Mouse (Mus musculus) limb, embryonic 14.5 days (tissue): ENCODE measurements around the gene Smok2a. TPM values are rescaled to one million over a fixed set of nuclear protein-coding genes. Genes with fewer than 3 reads are reported as not detected.
"Not testable (repeated sequence)": the region's sequence is repeated elsewhere in the genome, so short reads cannot be mapped to it uniquely, and the experiment has no call there.

Experiments
- ATAC-seq: fragments of 200-750 bp; cut with Nextera tagmentation; 2 replicates; pipeline ENCODE4 v1.8.0; 2017; ENCODE audit warnings: low read depth, moderate number of reproducible peaks, moderate TSS enrichment; ENCODE audit not compliant: low FRiP score
- DNase-seq: peaks from one replicate; pipeline ENCODE4 v3.0.0-alpha.2; 2015; ENCODE audit warnings: low spot score
- H3K27ac ChIP-seq: fragments of 300-500 bp; sonication (generic); replicated peaks from 2 replicates; pipeline ENCODE4 v1.5.1; 2014; ENCODE audit warnings: low read depth, mild to moderate bottlenecking, low read length, moderate library complexity, mixed read lengths
- H3K27me3 ChIP-seq: fragments of 300-500 bp; sonication (generic); 2 replicates; pipeline ENCODE4 v1.6.1; 2014; ENCODE audit warnings: low read length, mixed read lengths; ENCODE audit not compliant: control insufficient read depth, insufficient read depth
- H3K36me3 ChIP-seq: fragments of 300-500 bp; sonication (generic); 2 replicates; pipeline ENCODE4 v1.6.1; 2014; ENCODE audit warnings: mild to moderate bottlenecking, low read length, moderate library complexity, mixed read lengths; ENCODE audit not compliant: control insufficient read depth, insufficient read depth
- H3K4me1 ChIP-seq: fragments of 300-500 bp; sonication (generic); 2 replicates; pipeline ENCODE4 v1.6.1; 2014; ENCODE audit warnings: antibody characterized with exemption, low read length, mixed read lengths; ENCODE audit not compliant: control insufficient read depth, insufficient read depth
- H3K4me2 ChIP-seq: fragments of 300-500 bp; sonication (generic); replicated peaks from 2 replicates; pipeline ENCODE4 v1.6.1; 2014; ENCODE audit warnings: low read depth, mild to moderate bottlenecking, low read length, moderate library complexity; ENCODE audit not compliant: severe bottlenecking
- H3K4me3 ChIP-seq: fragments of 300-500 bp; sonication (generic); replicated peaks from 2 replicates; pipeline ENCODE4 v1.5.1; 2014; ENCODE audit warnings: low read length
- H3K9ac ChIP-seq: fragments of 300-500 bp; sonication (generic); 2 replicates; pipeline ENCODE4 v1.6.1; 2014; ENCODE audit warnings: mild to moderate bottlenecking, low read depth, low read length, moderate library complexity; ENCODE audit not compliant: severe bottlenecking
- H3K9me3 ChIP-seq: fragments of 300-500 bp; sonication (generic); 2 replicates; pipeline ENCODE4 v1.6.1; 2016; ENCODE audit warnings: low read length; ENCODE audit not compliant: control insufficient read depth
- POLR2A ChIP-seq: fragments of 200-500 bp; IDR thresholded peaks from 2 replicates; pipeline ENCODE4 v1.8.0; 2012; ENCODE audit warnings: inconsistent platforms, mild to moderate bottlenecking, moderate library complexity, borderline replicate concordance; ENCODE audit not compliant: insufficient read depth, insufficient read length; ENCODE audit errors: extremely low read depth
- WGBS: fragments of 180-500 bp; shearing (Covaris S2); extraction: QIAGEN DNeasy Blood & Tissue Kit; methylation state at CpG from one replicate; pipeline ENCODE4 v1.1.7; 2014; 5-methylcytosine and 5-hydroxymethylcytosine counted together
- polyA plus RNA-seq, 2 experiments: library from polyadenylated mRNA; depleted of rRNA in 1 of 2; stranded (reverse) in 1 of 2; unstranded in 1 of 2; fragments of >200 nt; fragmentation: Nextera tagmentation in 1 of 2; extraction: Ambion mirVana in 1 of 2; gene quantifications; 2 replicates each; pipeline versions ENCODE4 v1.2.1 to v1.2.3; 2012 to 2014

Smok2a gene
- polyA plus RNA-seq, 2 experiments: not detected

DNA sequence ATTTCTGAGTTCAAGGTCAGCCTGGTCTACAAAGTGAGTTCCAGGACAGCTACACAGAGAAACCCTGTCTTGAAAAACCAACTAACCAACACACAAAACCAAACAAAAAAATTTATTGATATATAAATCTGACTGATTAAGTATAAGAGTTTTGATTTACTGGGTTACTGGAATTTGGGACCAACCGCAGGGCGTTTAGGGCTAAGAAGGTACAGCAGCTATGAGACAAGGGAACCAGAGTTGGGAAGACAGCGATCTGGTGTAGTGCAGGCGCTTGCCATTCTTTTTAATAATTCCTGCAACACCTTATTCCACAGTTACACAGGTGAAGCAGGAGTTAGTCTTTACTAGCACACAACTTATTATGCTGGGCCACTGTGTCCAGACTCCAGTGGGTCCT is 19.4 kb upstream of the Smok2a start:
- not testable (repeated sequence) for H3K4me1 ChIP-seq, H3K27me3 ChIP-seq, DNase-seq, H3K27ac ChIP-seq, H3K36me3 ChIP-seq, H3K4me2 ChIP-seq, H3K4me3 ChIP-seq, ATAC-seq, H3K9ac ChIP-seq
- H3K9me3 ChIP-seq: peaks cover 12% of the 10 kb centered on the region
- 83% methylated on average over 4 of the region's 4 CpGs for WGBS

DNA sequence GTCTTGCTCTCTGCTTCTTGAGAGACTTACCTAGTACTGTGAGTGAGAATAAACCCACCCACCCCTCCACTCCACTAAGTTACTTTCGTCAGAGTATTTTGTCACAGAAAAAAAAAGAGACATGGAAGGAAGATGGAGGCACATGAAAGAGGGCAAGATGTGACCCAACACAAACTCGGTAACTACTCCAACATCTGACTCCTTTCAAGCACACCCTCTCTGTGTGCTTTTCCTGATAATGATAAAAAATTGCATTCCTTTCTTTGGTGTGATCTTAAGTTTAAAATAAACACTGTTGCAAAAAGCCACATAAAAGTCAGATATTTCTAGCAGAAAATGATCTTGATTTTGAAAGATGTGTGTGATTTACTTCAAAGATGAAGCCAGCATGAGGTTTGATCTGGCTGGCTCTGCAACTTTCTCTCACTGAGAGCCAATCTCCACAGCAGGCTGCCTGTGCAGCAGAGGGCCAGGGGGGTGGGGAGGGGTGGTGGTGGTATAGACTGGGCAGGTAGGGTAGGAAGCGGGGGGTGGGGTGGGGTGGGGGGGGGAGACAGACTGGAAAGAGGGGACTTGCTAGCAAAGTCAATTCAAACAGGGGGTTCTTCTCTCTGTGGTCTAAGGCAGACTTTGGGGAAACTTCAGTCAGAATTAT is 18.4 kb upstream of the Smok2a start:
- not testable (repeated sequence) for H3K9ac ChIP-seq, H3K4me3 ChIP-seq, H3K4me1 ChIP-seq, ATAC-seq, H3K36me3 ChIP-seq, DNase-seq, H3K4me2 ChIP-seq, H3K27me3 ChIP-seq, H3K27ac ChIP-seq
- peaks cover 17% of the 10 kb centered on the region for H3K9me3 ChIP-seq
- 81% methylated on average over 2 of the region's 3 CpGs for WGBS

DNA sequence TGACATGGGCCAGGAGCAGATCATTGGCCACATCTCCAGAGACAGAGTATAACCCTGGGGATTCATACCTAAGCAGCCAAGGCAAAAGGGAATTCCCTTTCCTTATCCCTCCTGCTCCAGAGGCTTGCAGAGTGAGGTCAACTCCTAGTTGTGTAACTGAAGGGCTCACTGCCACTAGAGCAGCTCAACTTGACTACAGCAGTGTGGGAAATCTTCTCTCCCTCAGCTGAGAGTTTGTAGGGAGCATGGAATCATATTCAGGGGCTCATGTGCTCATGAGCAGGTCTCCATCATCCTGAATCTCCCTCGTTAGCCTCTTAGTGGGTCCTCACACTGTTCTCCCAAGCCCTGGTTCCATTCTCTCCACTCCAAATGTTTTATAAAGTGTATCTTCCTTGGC is 15.7 kb upstream of the Smok2a start:
- not testable (repeated sequence) for H3K27ac ChIP-seq, ATAC-seq, H3K27me3 ChIP-seq, DNase-seq, H3K36me3 ChIP-seq, H3K4me1 ChIP-seq, H3K4me3 ChIP-seq, H3K9ac ChIP-seq, H3K4me2 ChIP-seq
- H3K9me3 ChIP-seq: peaks cover 27% of the 10 kb centered on the region
- 88% methylated on average over 1 of the region's 1 CpGs for WGBS

GRCm38 (mm10) chr17:13206491-13206890 is 14.5 kb upstream of the Smok2a start:
- Histone ChIP-seq H3K4me3 (no peak overlapping the region), H3K9ac (no peak overlapping the region), H3K4me2 (no peak overlapping the region), H3K9me3 (peaks cover 24% of the 10 kb centered on the region), H3K27me3 (no peaks in the 10 kb centered on the region), H3K4me1 (no peaks in the 10 kb centered on the region), H3K27ac (no peak overlapping the region), H3K36me3 (no peaks in the 10 kb centered on the region)
- WGBS: 89% methylated on average over 2 of the region's 2 CpGs
- TF ChIP-seq POLR2A: no peak
- DNase-seq (no peak), ATAC-seq (no peak; the same call in 1 of the 2 replicates)

DNA sequence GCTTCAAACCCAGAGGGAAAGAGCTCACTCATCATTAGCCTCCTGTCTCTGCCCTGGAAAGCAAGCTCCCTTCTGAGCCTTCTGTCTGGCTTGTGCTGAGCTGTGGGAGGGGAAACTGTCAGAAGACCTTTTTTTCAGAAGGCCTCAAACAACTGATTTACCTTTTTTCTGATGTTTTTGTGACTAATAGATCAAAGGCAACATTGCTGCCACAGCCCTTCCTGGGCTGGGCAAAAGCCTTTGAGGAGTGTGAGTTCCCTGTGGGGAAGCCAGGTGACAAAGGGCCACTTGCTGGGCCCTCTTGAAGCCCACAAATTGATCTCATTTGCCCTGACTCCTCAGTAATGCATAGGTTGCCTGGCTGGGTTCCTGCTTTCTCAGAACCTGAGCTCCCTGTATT is 12.5 kb upstream of the Smok2a start:
- H3K4me1 ChIP-seq, H3K4me3 ChIP-seq, H3K27me3 ChIP-seq, H3K36me3 ChIP-seq, H3K9ac ChIP-seq, H3K4me2 ChIP-seq, ATAC-seq, H3K27ac ChIP-seq, DNase-seq: not testable (repeated sequence)
- H3K9me3 ChIP-seq: peaks cover 41% of the 10 kb centered on the region
